Mouse (Mus musculus): ENCODE measurements around the gene Gpsm3. TPM values are rescaled to one million over a fixed set of nuclear protein-coding genes. Genes with fewer than 3 reads are reported as not detected.
A peak's percentile ranks its signal among the peaks of the same experiment; 100 is the strongest.

Gpsm3 gene
- total RNA-seq, 2 experiments from 2014 or later = 5.2 to 6.2 TPM

GRCm38 (mm10) chr17:34583397-34583796 lies 6.2 kb upstream of the Gpsm3 start:
- DNase-seq = peak in 1 of 2 experiments; percentile 65

- no peak for DNase-seq
Measured at GRCm38 (mm10) chr17:34583819-34584218, 5.8 kb upstream of the Gpsm3 start.

GRCm38 (mm10) chr17:34585121-34585520 lies 4.5 kb upstream of the Gpsm3 start:
- no peak for DNase-seq

DNA sequence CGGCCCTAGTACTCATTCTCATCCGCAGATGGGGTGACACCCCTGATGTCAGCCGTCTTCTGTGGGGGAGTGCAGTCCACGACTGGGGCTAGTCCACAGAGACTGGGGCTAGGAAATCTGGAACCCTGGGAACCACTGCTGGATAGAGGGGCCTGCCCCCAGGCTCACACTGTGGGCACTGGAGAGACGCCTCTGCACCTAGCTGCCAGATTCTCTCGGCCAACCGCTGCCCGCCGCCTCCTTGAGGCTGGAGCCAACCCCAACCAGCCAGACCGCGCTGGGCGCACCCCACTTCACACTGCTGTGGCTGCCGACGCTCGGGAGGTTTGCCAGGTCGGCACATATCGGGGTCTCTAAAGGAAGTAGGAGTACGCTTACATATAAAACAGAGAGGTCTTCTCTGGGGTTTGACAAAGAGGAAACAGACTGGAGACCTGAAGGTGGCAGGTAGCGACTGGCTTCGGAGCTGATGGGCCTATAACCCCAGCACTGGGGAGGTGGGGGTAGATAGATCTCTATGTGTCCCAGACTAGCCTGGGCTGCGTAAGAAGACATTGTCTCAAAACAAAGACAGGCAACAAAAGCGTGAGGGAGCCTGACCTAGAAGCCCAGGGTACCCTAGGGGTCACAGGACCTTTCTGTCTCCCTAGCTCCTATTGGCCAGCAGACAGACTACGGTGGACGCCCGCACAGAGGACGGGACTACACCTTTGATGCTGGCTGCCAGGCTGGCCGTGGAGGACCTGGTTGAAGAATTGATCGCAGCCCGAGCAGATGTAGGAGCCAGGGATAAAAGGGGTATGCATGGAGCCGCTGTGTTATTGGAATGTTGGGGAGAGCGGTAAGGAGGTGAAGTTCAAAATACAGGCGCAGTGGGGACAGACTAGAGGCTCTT lies 3.5 kb upstream of the Gpsm3 start:
- DNase-seq = no peak

DNA sequence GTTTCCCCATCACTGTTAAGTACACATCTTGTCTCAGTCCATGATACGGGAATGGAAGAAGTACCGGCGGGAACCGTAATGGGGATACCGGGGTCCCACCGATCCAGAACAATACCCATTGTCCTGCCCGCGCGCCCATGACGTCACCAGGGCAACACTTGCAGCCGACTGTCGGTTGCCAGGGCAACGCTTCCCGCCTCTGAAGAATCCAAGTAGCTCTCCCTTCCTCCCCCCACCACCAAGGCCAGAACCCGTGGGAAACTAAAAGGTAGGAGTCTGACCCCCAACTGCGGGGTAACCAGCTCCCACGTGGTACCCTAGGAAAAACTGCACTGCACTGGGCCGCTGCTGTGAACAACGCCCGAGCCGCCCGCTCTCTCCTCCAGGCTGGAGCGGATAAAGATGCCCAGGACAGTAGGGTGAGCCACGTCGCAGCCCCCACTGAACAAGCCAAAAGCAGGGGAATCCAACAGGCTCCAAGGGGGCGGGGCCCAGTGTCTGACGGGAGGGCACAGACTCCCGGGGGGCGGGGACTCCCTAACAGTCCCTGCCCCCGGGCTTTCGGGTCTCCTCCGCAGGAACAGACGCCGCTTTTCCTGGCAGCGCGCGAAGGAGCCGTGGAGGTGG lies 2.7 kb upstream of the Gpsm3 start:
- peak; percentile 89 to 95 for DNase-seq

DNA sequence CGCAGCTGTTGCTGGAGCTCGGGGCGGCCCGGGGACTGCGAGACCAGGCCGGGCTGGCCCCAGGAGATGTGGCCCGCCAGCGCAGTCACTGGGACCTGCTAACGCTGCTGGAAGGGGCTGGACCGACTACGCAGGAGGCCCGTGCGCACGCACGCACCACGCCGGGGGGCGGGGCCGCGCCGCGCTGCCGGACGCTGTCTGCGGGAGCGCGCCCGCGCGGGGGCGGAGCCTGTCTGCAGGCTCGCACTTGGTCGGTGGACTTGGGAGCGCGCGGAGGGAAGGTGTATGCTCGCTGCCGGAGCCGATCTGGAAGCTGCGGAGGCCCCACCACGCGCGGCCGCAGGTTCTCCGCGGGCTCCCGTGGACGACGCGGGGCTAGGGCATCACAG lies 2.2 kb upstream of the Gpsm3 start:
- DNase-seq = peak; percentile 97 to 99

- DNase-seq = no peak
Measured at GRCm38 (mm10) chr17:34587814-34588213, 1.8 kb upstream of the Gpsm3 start.

GRCm38 (mm10) chr17:34588767-34589166 lies 839 bp upstream of the Gpsm3 start:
- DNase-seq = no peak

DNA sequence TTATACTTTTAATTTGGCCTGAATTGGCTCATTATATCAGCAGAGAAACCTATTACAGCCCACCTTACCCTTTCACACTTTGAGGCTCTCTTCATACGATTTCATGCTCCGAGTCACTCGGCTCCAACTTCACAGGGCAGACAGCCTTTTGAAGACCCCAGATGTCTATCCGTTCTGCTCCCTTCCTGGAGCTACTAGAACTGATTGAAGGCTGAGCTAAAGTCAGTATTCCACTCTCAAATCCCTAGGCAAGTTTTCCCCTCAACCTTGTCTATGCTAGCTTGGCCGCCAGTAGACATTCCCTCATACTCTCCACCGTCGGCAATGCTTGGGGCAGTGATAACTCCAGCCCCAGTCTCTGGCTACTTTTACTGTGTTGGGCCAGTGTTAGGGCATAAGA lies 400 bp upstream of the Gpsm3 start:
- no peak for DNase-seq

DNA sequence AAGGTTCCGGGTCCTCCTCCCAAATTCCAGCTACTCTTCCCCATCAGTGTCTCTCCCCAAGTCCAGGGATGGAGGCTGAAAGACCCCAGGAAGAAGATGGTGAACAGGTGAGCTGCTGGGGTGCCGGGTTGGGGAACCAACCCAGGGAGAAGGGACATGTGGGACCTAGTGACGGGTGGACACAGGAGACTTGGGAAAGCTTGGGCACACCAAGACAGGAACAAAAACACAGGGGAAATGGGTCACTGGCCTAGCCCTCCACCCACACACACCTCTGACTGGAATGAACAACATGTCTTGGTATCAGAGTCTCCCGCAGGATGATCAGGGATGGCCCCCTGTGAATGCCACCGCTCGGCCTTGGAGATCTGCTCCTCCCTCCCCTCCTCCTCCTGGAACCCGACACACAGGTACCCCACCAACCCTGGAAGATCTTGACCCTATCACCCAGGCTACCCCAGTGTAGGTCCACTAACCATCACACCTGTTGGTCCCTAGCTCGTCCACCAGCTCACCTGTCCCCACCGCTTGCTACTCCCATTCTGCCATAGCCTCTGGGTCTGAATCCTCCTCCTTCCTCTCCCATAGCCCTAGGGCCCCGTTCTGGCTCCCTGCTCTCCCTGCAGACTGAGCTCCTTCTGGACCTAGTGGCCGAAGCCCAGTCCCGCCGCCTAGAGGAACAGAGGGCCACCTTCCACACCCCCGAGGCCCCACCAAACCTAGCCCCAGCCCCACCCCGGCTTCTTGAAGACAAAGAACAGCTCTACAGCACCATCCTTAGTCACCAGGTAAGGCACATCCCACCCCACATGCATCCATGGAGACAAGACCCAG lies 765 bp downstream of the Gpsm3 start:
- no peak for DNase-seq

DNA sequence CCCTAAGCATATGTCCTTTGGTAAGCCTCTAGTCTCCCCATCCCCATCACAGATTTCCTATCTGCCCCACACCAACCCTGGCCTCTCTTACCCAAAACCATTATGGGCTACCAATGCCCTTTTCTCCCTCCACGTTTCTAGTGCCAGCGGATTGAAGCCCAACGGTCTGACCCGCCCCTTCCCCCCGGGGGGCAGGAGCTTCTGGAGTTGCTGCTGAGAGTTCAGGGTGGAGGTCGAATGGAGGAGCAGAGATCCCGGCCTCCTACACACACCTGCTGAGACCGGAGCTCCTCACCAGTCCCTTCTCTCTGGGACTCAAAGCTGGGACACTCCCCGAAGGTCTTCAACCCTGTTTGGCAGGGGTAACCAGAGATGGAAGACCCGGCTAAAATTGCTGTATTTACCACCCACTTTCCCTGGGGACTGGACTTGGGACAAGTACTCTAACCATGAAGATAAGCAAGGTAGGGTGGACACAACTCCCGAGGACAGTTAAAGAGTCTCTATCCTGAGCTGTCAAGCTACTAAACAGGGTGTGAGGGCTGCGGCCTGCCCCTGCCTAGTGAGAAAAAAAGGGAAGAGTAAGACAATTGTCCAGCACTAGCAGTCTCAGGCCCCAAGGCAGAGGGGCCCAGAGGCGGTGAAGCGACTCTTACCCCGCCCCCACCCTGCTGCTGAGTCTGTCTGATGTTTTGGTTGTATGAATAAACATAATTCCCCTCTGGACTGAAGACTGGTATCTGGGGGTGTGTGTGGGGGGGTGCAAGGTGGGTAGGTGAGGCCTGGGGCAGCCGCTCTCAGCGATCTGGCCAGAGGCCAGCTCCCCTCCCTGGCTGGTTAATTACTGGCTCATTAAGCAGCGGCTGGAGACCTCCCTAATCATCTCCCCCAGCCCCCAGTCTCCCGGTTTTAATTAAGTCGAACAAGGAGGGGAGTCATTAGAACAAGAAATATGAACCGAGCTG lies 1.7 kb downstream of the Gpsm3 start, which contains the start of gene Pbx2:
Gene Pbx2, plus strand, starts transcription at position 238 of the 965 bp plus-strand sequence.
- DNase-seq = no peak

- DNase-seq = peak; percentile 93 to 99
Measured at GRCm38 (mm10) chr17:34591994-34592375, 2.4 kb downstream of the Gpsm3 start.

GRCm38 (mm10) chr17:34592581-34593549 lies 3.3 kb downstream of the Gpsm3 start:
- peak; percentile 46 to 50 for DNase-seq

DNA sequence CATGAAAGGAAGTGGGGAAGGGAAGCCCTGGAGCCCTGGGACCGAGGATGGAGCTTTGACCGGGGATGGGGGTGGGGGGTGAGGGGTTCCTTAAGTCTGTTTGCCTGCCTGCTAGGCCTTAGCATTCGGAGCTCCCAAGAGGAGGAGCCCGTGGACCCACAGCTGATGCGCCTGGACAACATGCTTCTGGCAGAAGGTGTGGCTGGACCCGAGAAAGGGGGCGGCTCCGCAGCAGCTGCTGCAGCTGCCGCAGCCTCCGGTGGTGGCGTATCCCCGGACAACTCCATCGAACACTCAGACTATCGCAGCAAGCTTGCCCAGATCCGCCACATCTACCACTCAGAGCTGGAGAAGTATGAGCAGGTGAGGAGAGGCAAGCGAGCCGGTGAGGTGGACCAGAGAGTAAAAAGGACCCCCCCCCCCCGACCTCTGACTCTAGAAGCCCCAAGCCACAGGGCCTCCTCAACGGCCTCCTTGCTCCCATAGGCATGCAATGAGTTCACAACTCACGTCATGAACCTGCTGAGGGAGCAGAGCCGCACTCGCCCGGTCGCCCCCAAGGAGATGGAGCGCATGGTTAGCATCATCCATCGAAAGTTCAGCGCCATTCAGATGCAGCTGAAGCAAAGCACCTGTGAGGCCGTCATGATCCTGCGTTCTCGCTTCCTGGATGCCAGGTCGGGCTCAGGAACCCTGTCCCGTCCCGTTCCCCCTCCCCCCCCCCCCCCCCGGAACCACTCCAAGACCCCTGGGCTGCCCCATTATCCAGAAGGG lies 4.3 kb downstream of the Gpsm3 start:
- no peak for DNase-seq

- no peak for DNase-seq
Measured at GRCm38 (mm10) chr17:34596098-34596497, 6.5 kb downstream of the Gpsm3 start.

DNA sequence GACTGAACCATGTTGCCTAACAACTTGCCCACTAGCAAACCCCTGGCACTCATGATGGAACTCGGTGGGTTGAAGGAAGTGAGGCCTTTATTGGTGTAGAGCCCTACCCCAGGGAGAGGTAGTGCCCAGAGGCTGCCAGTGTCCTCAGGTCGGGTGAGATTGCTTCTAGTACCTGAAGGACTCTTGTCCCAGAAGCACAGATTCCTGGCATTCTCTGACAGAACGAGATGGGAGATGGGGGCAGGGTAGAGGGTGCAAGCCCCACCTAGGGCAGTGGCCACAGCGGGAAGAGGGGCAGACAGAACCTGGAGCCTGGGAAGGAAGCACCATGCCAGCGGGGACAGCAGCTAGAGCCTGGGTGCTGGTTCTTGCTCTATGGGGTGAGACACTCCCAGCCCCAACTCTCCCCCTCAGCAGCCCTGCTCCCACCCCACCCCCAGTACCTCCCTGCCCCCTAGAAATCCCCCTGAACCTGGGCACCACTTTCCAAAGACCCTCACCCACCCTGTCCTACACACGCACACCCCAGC lies 8.0 kb downstream of the Gpsm3 start, which contains the start of gene Ager:
Gene Ager, plus strand, starts transcription at position 297 of the 530 bp plus-strand sequence.
- no peak for DNase-seq

- no peak for DNase-seq
Measured at GRCm38 (mm10) chr17:34599891-34600290, 10.3 kb downstream of the Gpsm3 start.

DNA sequence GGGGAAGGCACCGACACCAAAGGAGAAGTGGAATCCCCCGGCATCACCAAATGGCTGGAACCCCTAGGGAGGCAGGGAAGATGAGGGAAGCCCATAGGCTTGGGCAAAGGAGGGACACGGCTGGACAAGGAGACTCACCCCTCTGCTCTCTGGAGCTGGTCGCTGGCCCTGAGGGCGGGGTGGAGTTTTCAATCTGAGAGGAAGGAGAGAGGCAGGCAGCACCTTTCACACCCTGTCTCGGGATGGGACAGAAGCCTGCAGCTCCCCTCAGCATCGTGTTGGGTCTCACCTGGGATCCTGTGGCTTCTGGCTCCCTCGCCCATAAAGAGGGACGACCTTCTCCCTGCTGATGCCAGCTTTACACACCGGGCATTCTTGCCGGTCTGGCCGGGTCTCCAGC lies 12.2 kb downstream of the Gpsm3 start:
- no peak for DNase-seq

Measured in adrenal gland, postnatal 36 days (tissue).